Mouse (Mus musculus) ES-CJ7 (cell line): Measurements from ENCODE around the gene S1pr5.
"Not testable (repeated sequence)": the region's sequence is repeated elsewhere in the genome, so short reads cannot be mapped to it uniquely, and the experiment has no call there.

Source experiments
- DNase-seq: peaks from one replicate; pipeline ENCODE4 v3.0.0; 2011; ENCODE audit warnings: low read depth, low spot score

Gene S1pr5

DNA sequence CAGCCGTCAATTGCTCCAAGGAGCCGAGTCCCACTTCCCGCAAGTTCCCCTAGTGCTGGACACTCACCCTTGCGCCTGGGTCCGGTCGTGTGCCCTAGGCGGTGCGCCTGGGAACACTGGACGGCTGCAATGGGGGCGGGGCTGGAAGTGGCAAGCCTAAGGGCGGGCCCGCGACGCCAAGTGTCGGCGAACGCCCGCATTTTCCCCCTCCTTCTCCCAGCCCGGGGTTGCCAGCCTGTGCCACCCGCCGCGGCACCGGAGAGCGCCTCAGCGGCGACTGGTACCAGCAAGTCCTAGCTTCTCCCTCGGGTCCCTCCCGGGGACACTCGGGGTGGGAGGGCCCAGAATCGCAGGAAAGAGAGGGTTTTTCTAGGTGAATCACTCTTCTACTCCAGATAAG is at the start of gene S1pr5:
S1pr5 (minus strand) TSS at position 118 of the 400 bp plus-strand sequence.
- no peak for DNase-seq

DNA sequence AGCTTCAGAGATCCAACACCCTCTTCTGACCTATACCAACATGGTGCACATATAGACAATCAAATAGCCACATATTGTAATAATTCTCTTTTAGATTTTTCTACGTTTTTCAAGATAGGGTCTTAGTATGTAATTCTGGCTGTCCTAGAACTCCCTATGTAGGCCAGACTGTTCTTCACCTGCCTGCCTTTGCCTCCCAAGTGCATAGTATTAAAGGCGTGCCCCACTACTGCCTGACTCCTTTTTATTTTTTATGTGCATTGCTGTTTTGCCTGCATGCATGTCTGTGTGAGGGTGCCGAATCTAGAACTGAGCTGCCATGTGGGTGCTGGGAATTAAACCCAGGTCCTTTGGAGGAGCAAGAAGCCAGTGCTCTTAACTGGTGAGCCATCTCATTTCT is 44.0 kb upstream of the S1pr5 start:
- no peak for DNase-seq

GRCm38 (mm10) chr9:21291868-21292267 is 43.6 kb upstream of the S1pr5 start:
- not testable (repeated sequence) for DNase-seq

DNA sequence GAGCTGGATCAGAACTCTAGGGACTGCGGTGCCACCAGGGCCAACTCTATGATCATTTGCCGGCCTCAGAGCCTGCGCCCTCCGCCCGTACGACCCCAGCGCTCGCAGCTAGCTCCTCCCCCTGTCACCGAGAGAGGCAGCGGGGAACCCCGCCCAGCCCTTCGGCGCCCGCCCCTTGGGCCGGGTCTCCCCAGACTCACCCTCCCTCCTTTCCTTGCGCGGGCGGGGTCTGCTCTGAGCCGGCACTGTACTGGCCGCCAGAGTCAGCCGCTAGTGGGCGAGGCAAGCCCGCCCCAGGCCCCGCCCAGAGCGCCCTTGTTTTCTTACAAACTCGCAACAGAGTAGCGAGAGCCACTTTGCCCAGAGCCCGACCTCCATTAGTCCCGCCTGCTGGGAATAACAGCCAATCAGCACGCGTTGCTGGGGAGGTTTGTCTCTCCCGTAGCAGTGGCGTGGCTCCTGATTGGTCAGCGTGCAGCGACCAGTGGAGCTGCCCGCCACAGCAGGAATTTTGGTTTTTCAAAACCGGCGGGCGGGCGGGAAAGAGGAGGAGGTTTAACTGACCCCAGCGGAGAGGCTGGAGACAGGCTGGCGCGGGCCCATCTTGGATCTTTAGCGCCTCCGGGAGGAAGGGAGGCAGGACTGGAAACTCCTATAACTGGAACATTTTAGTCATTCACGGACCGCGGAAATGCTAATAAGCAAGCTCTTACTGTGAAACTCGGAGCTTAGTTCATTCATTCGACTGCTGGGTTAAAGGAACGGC is 43.0 kb upstream of the S1pr5 start, which contains the start of gene Cdkn2d:
Cdkn2d (minus strand) TSS at position 386 of the 766 bp plus-strand sequence.
- peak; percentile 100 for DNase-seq

DNA sequence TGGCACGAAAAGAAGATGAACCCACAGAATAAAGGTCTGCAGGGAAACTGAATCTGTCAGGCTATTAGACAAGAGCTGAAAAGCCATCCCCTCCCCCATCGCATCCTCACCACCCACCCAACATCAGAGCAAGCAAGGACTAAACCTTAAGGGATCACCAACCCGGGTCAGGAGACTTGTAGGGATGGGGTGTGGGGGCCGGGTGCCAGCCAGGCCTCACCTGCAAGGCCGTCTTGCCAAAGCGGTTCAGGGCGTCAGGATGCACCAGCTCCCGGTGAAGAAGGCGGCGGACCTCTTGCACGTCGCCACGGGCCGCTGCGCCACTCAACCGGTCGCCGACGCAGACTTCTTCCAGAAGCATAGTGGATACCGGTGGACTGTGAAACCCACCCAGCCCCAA is 42.3 kb upstream of the S1pr5 start:
- no peak for DNase-seq

GRCm38 (mm10) chr9:21289337-21289671 is 41.1 kb upstream of the S1pr5 start:
- no peak for DNase-seq

- no peak for DNase-seq
Observed at GRCm38 (mm10) chr9:21288404-21289336, 40.4 kb upstream of the S1pr5 start.

DNA sequence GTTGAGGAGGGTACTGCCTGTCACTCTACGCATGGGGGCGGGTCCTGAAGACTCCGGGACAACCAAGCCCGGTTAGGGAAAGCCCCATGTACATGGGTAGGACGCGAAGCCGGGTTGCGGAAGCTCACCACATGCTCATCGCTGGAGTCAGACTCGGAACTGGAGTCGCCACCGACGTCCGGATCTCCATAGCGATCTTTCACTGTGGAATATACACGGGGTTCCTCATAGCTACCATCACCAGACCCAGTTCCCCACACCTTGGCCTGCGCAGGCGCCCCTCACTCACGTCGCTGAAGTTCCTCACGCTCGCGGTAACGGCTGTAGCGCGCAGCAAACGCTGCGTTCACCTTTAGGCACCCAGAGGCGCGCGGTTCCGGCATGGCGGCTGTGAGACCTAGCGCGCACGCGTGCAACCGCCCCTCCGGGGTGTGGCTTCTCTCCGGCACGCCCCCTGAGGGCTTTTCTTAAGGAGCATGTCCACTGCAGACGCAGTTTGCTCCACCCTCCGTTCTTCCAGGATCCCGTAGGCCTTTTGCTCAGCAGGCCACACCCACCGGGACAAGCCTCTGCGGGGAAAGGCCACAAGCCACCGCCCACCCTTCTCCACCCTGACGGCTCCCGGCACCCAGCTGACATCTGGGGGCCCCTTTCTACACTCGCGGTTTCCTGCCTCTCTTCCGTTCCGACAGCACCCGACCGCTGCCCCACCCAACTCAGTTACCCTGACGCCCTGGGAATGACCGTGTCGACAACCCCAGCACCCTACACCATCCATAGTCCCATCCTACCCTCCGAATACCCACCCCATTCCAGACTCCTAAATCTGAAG is 39.5 kb upstream of the S1pr5 start, which contains the start of gene Kri1:
Kri1 (minus strand) TSS at position 399 of the 832 bp plus-strand sequence.
- peak; percentile 99 for DNase-seq

DNA sequence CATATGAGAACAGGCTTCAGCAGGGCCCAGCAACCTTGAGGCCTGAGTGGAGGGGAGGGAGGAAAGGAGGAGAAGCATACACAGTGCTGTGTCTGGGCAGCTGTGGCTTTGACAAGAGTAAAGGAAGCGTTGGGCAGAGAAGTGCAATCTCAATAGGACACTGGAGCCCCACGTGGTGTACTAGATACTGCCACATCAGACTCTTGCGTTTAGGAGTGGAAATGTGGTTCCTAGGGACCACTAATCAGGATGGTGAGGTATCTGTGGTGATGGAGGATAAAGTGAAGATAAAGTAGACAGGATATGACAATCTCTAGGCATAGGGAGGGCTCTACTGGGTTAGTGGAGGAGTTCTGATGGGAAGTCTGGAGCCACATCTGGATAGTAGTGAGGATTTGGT is 38.5 kb upstream of the S1pr5 start:
- DNase-seq, result no peak

DNA sequence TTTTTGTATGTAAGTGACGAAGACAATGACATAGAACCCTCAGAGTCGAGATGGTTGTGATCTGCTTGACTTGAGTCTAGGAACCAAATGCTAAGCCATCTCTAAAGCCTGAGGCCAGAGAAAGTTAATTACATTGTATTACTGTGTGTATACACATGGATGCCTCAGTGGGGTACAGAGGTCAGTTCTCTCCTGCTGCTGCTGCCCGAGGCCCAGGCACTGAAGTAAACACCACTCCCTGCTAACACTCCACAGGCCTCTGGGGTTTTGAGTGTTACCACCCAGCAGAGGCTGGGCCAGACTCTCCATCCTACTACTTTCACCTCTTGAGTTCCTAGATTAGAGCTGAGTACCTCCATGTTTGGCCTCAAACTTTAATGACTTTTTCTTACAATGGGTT is 35.8 kb upstream of the S1pr5 start:
- DNase-seq, result no peak

GRCm38 (mm10) chr9:21283591-21283990 is 35.3 kb upstream of the S1pr5 start:
- peak; percentile 68 for DNase-seq

DNA sequence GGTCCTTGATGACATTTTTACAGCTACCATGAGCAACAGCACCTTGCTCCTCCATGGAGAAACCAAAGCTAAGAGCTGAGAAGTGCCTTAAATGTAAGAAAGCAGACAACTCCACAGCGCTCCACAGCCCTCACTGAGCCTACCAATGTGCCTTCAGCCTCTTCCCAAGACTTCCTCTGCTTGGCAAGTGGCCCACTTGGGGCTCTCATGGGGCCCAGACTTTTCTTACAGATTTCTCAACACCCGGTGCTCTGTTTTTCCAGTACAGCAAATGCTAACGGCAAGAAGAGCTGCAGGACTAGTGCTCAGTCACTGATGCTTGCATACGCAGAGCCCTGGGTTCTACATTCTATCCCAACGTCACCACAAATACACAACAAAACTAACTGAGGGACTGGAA is 29.5 kb upstream of the S1pr5 start:
- no peak for DNase-seq

DNA sequence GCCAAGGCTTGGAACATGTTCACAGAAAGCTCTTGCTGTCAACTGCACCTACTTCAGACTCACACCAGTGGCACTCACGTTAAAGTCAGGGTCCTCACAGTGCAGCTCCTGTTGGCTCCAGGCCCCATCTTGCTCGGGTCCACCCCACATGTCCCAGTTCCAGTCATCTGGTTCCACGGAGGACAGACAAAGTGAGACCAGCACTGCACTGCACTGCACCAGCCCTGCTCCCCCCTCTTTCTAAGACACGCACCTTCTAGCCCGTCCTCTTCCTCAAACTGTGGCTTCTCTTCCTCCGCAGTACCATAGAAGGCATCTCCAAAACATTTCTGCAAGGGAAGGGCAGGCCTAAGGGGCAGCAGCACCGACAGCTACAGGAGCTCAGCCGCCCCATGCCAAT is 28.1 kb upstream of the S1pr5 start:
- no peak for DNase-seq

GRCm38 (mm10) chr9:21275727-21276126 is 27.5 kb upstream of the S1pr5 start:
- no peak for DNase-seq

DNA sequence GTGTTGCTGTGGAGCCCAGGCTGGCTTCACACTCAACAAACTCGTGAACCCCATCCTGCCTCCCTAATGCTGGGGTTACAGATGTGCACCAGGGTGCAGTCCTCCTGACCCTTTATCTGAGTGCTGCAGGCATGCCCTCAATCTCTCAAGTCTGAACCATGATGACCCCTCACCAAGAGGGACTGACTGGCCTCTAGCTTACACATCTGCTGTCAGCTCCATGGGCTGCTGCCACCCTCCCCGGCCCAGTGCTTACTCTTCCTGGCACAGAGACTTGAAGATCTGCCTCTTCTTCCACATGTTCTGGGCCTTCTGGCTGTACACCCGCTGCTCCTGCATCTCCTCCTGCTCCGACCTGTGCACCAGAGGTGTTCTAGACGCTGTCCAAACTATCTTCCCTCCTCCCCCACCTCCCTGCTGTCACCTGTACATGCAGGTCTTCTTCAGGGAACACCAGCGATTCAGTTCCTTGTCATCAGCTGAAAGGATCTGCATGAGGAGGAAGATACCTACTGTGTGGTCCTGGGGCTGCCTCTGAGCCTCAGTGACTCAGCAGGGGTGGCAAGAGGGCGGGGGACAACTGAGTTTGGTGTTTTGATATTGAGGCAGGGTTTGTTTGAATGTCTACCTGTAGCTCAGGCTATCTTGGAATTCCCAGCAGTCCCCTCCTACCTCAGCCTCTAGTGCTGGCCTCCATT is 26.9 kb upstream of the S1pr5 start:
- DNase-seq, result no peak

DNA sequence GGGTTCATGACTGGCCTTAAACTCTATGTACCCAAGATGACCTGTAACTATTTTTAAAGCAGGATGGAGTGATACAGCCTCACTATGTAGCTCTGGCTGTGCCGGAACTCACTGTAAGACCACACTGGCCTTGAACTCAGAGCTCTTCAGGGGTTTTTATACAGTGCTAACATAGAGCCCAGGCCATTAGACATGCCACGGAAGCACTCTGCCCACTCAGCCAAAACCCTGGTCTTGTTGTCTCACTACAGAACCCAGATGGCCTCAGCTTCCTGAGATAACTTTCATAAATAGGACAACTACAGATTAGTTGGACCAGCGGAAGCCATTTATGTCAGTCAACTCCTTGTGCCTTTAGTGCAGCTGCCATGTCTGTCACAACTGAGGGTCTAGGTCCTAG is 26.1 kb upstream of the S1pr5 start:
- no peak for DNase-seq

DNA sequence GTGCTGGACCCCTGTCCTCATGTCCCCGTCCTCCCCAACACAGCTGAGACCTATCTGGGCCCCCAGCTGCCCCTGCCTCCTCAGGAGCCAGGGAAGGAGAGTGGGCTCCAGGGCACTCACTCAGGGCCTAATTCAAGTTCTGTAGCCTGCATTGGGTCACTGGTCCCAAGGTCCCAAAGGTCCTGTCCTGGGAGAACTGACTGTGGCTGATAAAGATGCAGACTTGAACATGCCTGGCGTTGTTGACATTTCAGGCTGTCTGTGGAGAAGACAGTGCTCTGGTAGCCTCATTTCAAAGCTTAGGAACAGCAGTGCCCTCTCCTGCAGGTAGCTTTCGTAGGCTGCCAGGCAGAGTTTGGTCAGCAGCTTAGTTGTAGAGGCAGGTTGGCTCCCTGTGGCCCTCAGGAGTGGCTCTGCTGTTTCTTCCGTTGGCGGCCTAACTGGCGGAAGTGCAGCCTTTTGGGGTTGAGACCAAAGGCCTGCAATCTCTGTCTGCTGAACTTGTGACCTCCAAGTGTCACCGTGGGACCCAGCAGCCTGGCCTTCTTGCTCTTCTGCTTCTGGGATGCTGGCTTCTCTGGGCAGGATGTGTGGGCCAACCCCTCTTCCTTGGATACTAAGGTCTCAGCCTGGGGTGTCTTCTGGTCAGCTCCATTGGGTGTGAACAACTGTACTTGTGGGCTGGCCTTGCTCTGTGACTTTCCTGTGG is 25.4 kb upstream of the S1pr5 start:
- DNase-seq, result no peak

DNA sequence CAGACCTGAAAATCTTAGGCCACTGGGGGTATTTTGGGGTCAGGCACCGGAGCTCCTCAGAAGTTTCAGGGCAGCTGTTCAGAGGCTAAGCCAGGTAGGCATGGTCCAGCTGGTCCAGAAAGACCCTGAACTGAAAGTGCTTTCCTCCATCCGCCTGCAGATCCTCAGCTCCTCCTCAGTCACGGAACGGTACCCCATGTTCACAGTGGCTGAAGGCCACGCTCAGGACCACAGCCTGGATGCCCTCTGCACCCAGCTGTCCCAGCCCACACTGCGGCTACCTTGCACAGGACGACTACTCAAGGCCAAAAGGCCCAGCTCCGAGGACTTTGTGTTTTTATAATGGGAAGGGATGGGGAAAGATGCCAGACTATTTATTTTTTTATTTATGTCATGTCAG is 24.9 kb upstream of the S1pr5 start:
- no peak for DNase-seq

GRCm38 (mm10) chr9:21272391-21272790 is 24.1 kb upstream of the S1pr5 start:
- no peak for DNase-seq

GRCm38 (mm10) chr9:21269590-21269989 is 21.3 kb upstream of the S1pr5 start:
- DNase-seq, result not testable (repeated sequence)

GRCm38 (mm10) chr9:21268305-21268704 is 20.1 kb upstream of the S1pr5 start:
- DNase-seq, result no peak
